Mouse (Mus musculus): ENCODE measurements around the gene Clip1.

The Clip1 gene

GRCm38 (mm10) chr5:123602174-123602573, 82.2 kb downstream of the Clip1 start:
- no peak for DNase-seq (ENCODE audit: low read depth)

- no peak for DNase-seq (ENCODE audit: low read depth)
Measured at GRCm38 (mm10) chr5:123599319-123599718, 85.1 kb downstream of the Clip1 start.

GRCm38 (mm10) chr5:123593622-123594280, 90.7 kb downstream of the Clip1 start:
- DNase-seq (ENCODE audit: low read depth): no peak

GRCm38 (mm10) chr5:123580043-123580442, 104.4 kb downstream of the Clip1 start:
- DNase-seq (ENCODE audit: low read depth): no peak

- no peak for DNase-seq (ENCODE audit: low read depth)
Measured at GRCm38 (mm10) chr5:123576696-123577095, 107.7 kb downstream of the Clip1 start.

- DNase-seq (ENCODE audit: low read depth): no peak
Measured at GRCm38 (mm10) chr5:123573362-123573761, 111.1 kb downstream of the Clip1 start.

- DNase-seq (ENCODE audit: low read depth): peak; percentile 99
Measured at GRCm38 (mm10) chr5:123572357-123573186, 111.8 kb downstream of the Clip1 start, which contains the start of gene Vps33a. Gene Vps33a, minus strand, starts transcription at chr5:123573038.

GRCm38 (mm10) chr5:123561128-123561527, 123.3 kb downstream of the Clip1 start:
- no peak for DNase-seq (ENCODE audit: low read depth)

GRCm38 (mm10) chr5:123559588-123559987, 124.8 kb downstream of the Clip1 start:
- no peak for DNase-seq (ENCODE audit: low read depth)

GRCm38 (mm10) chr5:123556451-123556850, 128.0 kb downstream of the Clip1 start:
- no peak for DNase-seq (ENCODE audit: low read depth)

GRCm38 (mm10) chr5:123555693-123556092, 128.7 kb downstream of the Clip1 start:
- DNase-seq (ENCODE audit: low read depth): no peak

GRCm38 (mm10) chr5:123533801-123534200, 150.6 kb downstream of the Clip1 start:
- DNase-seq (ENCODE audit: low read depth): no peak

- no peak for DNase-seq (ENCODE audit: low read depth)
Measured at GRCm38 (mm10) chr5:123530056-123530455, 154.4 kb downstream of the Clip1 start.

- DNase-seq (ENCODE audit: low read depth): no peak
Measured at GRCm38 (mm10) chr5:123528641-123529040, 155.8 kb downstream of the Clip1 start.
